Mouse (Mus musculus) MEL (cell line): ENCODE results near the gene Rbfox3. TPM values are rescaled to one million over a fixed set of nuclear protein-coding genes. Genes with fewer than 3 reads are reported as not detected.

Experiments used
- DNase-seq: peaks from one replicate; pipeline ENCODE4 v3.0.0; 2011; ENCODE audit warnings: low read depth, low spot score
- H3K27ac ChIP-seq: 2 replicates; pipeline ENCODE4 v1.5.1; 2012; ENCODE audit warnings: low read depth, mild to moderate bottlenecking, control low read depth, low read length, moderate library complexity; ENCODE audit not compliant: control insufficient read depth
- H3K27me3 ChIP-seq, 2 experiments: fragments of 150-350 bp in 1 of 2; sonication (generic) in 1 of 2; 2 replicates each; pipeline ENCODE4 v1.6.1; 2012; ENCODE audit warnings: low read length in 2 of 2, mild to moderate bottlenecking in 2 of 2, improper control_type of control experiment in 1 of 2, moderate library complexity in 1 of 2; ENCODE audit not compliant: insufficient read depth in 2 of 2, control insufficient read depth in 1 of 2
- H3K36me3 ChIP-seq, 2 experiments: 2 replicates each; pipeline ENCODE4 v1.6.1; 2012 to 2014; ENCODE audit warnings: low read length in 2 of 2, improper control_type of control experiment in 1 of 2, inconsistent platforms in 1 of 2, mild to moderate bottlenecking in 1 of 2; ENCODE audit not compliant: insufficient read depth in 2 of 2, control insufficient read depth in 1 of 2
- H3K4me1 ChIP-seq, 2 experiments: fragments of 150-350 bp in 1 of 2; sonication (generic) in 1 of 2; 2 replicates each; pipeline ENCODE4 v1.6.1; 2012; ENCODE audit warnings: low read length in 2 of 2, improper control_type of control experiment in 1 of 2, mild to moderate bottlenecking in 1 of 2; ENCODE audit not compliant: insufficient read depth in 2 of 2, control insufficient read depth in 1 of 2
- H3K4me3 ChIP-seq, 2 experiments: fragments of 150-350 bp in 1 of 2; sonication (generic) in 1 of 2; 2 replicates each; pipeline ENCODE4 v1.5.1; 2012; ENCODE audit warnings: low read depth in 2 of 2, low read length in 2 of 2, mild to moderate bottlenecking in 2 of 2, moderate library complexity in 2 of 2, control low read depth in 1 of 2, improper control_type of control experiment in 1 of 2; ENCODE audit not compliant: control insufficient read depth in 1 of 2, insufficient read depth in 1 of 2
- H3K79me2 ChIP-seq: 2 replicates; pipeline ENCODE4 v1.6.1; 2012; ENCODE audit warnings: mild to moderate bottlenecking, low read length, moderate library complexity; ENCODE audit not compliant: control insufficient read depth, poor library complexity, insufficient read depth
- H3K9ac ChIP-seq: 2 replicates; pipeline ENCODE4 v1.6.1; 2012; ENCODE audit warnings: low read depth, mild to moderate bottlenecking, control low read depth, low read length, moderate library complexity; ENCODE audit not compliant: control insufficient read depth, poor library complexity, severe bottlenecking
- H3K9me3 ChIP-seq: fragments of 150-350 bp; sonication (generic); replicated peaks from 2 replicates; pipeline ENCODE4 v1.6.1; 2012; ENCODE audit warnings: mild to moderate bottlenecking, low read length, improper control_type of control experiment, moderate library complexity; ENCODE audit not compliant: insufficient read depth
- CTCF ChIP-seq, 3 experiments: IDR thresholded peaks in 2 of 3; conservative IDR thresholded peaks in 1 of 3; 2 replicates each; pipeline ENCODE4 v1.5.1; 2011 to 2012; ENCODE audit warnings: low read length in 3 of 3, low read depth in 2 of 3, mild to moderate bottlenecking in 2 of 3, improper control_type of control experiment in 1 of 3, inconsistent platforms in 1 of 3, mixed read lengths in 1 of 3, moderate library complexity in 1 of 3; ENCODE audit not compliant: control insufficient read depth in 1 of 3, insufficient read depth in 1 of 3, poor library complexity in 1 of 3, severe bottlenecking in 1 of 3
- ELF1 ChIP-seq: IDR thresholded peaks from 2 replicates; pipeline ENCODE4 v1.6.1; 2014; ENCODE audit warnings: low read depth, mild to moderate bottlenecking, inconsistent platforms, low read length, improper control_type of control experiment, moderate library complexity
- EP300 ChIP-seq, 2 experiments: IDR thresholded peaks; 2 replicates each; pipeline ENCODE4 v1.6.1; 2011; ENCODE audit warnings: improper control_type of control experiment in 2 of 2, low read length in 2 of 2, low read depth in 1 of 2, mild to moderate bottlenecking in 1 of 2
- GATA1 ChIP-seq: IDR thresholded peaks from 2 replicates; pipeline ENCODE4 v1.6.1; 2011; ENCODE audit warnings: low read depth, low read length, improper control_type of control experiment
- JUND ChIP-seq: IDR thresholded peaks from 2 replicates; pipeline ENCODE4 v1.6.1; 2011; ENCODE audit warnings: low read depth, mild to moderate bottlenecking, improper control_type of control experiment, low read length
- MEF2A ChIP-seq: IDR thresholded peaks from 2 replicates; pipeline ENCODE4 v1.6.1; 2014; ENCODE audit warnings: low read depth, mild to moderate bottlenecking, inconsistent platforms, low read length, improper control_type of control experiment; ENCODE audit not compliant: poor library complexity, insufficient replicate concordance, severe bottlenecking; ENCODE audit errors: extremely low read depth
- MYB ChIP-seq: IDR thresholded peaks from 2 replicates; pipeline ENCODE4 v1.6.1; 2011; ENCODE audit warnings: mild to moderate bottlenecking, low read depth, low read length, improper control_type of control experiment
- NRF1 ChIP-seq: IDR thresholded peaks from 2 replicates; pipeline ENCODE4 v1.6.1; 2014; ENCODE audit warnings: low read depth, mild to moderate bottlenecking, inconsistent platforms, low read length, improper control_type of control experiment, moderate library complexity; ENCODE audit not compliant: poor library complexity, insufficient read depth, severe bottlenecking
- POLR2AphosphoS2 ChIP-seq: IDR thresholded peaks from 2 replicates; pipeline ENCODE4 v1.6.1; 2011; ENCODE audit warnings: low read length, improper control_type of control experiment
- RAD21 ChIP-seq: IDR thresholded peaks from 2 replicates; pipeline ENCODE4 v1.6.1; 2011; ENCODE audit warnings: mild to moderate bottlenecking, low read depth, low read length, improper control_type of control experiment
- TBP ChIP-seq: IDR thresholded peaks from 2 replicates; pipeline ENCODE4 v1.8.0; 2011; ENCODE audit warnings: low read depth, low read length, improper control_type of control experiment
- TCF12 ChIP-seq: IDR thresholded peaks from 2 replicates; pipeline ENCODE4 v1.6.1; 2014; ENCODE audit warnings: low read depth, mild to moderate bottlenecking, inconsistent platforms, low read length, improper control_type of control experiment, moderate library complexity
- USF2 ChIP-seq, 2 experiments: IDR thresholded peaks; 2 replicates each; pipeline ENCODE4 v1.6.1; 2011 to 2012; ENCODE audit warnings: improper control_type of control experiment in 2 of 2, low read length in 2 of 2, borderline replicate concordance in 1 of 2, inconsistent platforms in 1 of 2, low read depth in 1 of 2, mild to moderate bottlenecking in 1 of 2; ENCODE audit not compliant: insufficient read depth in 1 of 2
- ZKSCAN1 ChIP-seq: IDR thresholded peaks from 2 replicates; pipeline ENCODE4 v1.6.1; 2012; ENCODE audit warnings: low read depth, mild to moderate bottlenecking, inconsistent platforms, low read length, improper control_type of control experiment, moderate library complexity
- ZMIZ1 ChIP-seq: IDR thresholded peaks from 2 replicates; pipeline ENCODE4 v1.6.1; 2012; ENCODE audit warnings: low read depth, mild to moderate bottlenecking, inconsistent platforms, low read length, improper control_type of control experiment, moderate library complexity
- polyA plus RNA-seq, 2 experiments: library from polyadenylated mRNA; stranded (reverse) in 1 of 2; unstranded in 1 of 2; fragments of >175 nt in 1 of 2; fragments of >200 nt in 1 of 2; gene quantifications; 2 replicates each; pipeline versions ENCODE4 v1.2.1 to v1.2.4; 2012; ENCODE audit warnings: low replicate concordance in 2 of 2, low read depth in 1 of 2; ENCODE audit not compliant: insufficient read length in 2 of 2, insufficient read depth in 1 of 2, missing spikeins in 1 of 2
- total RNA-seq: library from RNA; depleted of rRNA; stranded (reverse); fragments of 300-350 nt; gene quantifications from 2 replicates; pipeline ENCODE4 v1.2.3, GENCODE M21; 2012

Rbfox3 gene
- total and polyA plus RNA-seq, 3 experiments = not detected

- Histone ChIP-seq H3K4me3 (no peak overlapping the region), H3K36me3 (no peaks in the 10 kb centered on the region), H3K79me2 (no peaks in the 10 kb centered on the region), H3K27ac (no peak overlapping the region), H3K9me3 (no peaks in the 10 kb centered on the region), H3K27me3 (no peaks in the 10 kb centered on the region), H3K4me1 (no peaks in the 10 kb centered on the region), H3K9ac (no peak overlapping the region)
- no peak for DNase-seq
- TF ChIP-seq NRF1 (no peak), MYB (no peak)
Observed at GRCm38 (mm10) chr11:118915888-118916287, 4.5 kb upstream of the Rbfox3 start.

GRCm38 (mm10) chr11:118912686-118913085 lies 1.3 kb upstream of the Rbfox3 start:
- Histone ChIP-seq H3K9ac (no peak overlapping the region), H3K27ac (no peak overlapping the region), H3K9me3 (no peaks in the 10 kb centered on the region), H3K4me1 (no peaks in the 10 kb centered on the region), H3K36me3 (no peaks in the 10 kb centered on the region), H3K4me3 (no peak overlapping the region), H3K27me3 (no peaks in the 10 kb centered on the region), H3K79me2 (no peaks in the 10 kb centered on the region)
- no peak for DNase-seq
- TF ChIP-seq CTCF (IDR thresholded peaks at IDR 0.05 in 2 of 3, conservative IDR thresholded peaks at IDR 0.05 in 1 of 3; ENCODE audit: control insufficient read depth in 1 of 3, insufficient read depth in 1 of 3, low read depth in 2 of 3, low read length in 3 of 3, poor library complexity in 1 of 3, severe bottlenecking in 1 of 3) (no peak), RAD21 (no peak), MEF2A (no peak)

- H3K9me3 ChIP-seq = no peaks in the 10 kb centered on the region
- DNase-seq = no peak
- H3K9ac ChIP-seq = no peak overlapping the region
- no peaks in the 10 kb centered on the region for H3K27me3 ChIP-seq
- TF ChIP-seq TCF12 (no peak), TBP (no peak), POLR2AphosphoS2 (no peak)
- H3K4me1 ChIP-seq = no peaks in the 10 kb centered on the region
- H3K27ac ChIP-seq = no peak overlapping the region
- no peaks in the 10 kb centered on the region for H3K79me2 ChIP-seq
- H3K36me3 ChIP-seq = no peaks in the 10 kb centered on the region
- H3K4me3 ChIP-seq = no peak overlapping the region
Observed at GRCm38 (mm10) chr11:118910756-118911155, 641 bp downstream of the Rbfox3 start.

- Histone ChIP-seq H3K4me1 (no peaks in the 10 kb centered on the region), H3K79me2 (no peaks in the 10 kb centered on the region), H3K9ac (no peak overlapping the region), H3K36me3 (no peaks in the 10 kb centered on the region), H3K27me3 (no peaks in the 10 kb centered on the region), H3K27ac (no peak overlapping the region), H3K9me3 (no peaks in the 10 kb centered on the region), H3K4me3 (no peak overlapping the region)
- no peak for DNase-seq
- no peak for TF ChIP-seq JUND
- TF ChIP-seq USF2 (IDR thresholded peaks at IDR 0.05; ENCODE audit: borderline replicate concordance in 1 of 2, insufficient read depth in 1 of 2, low read depth in 1 of 2, low read length in 2 of 2) = no peak
- no peak for TF ChIP-seq ELF1
- no peak for TF ChIP-seq ZMIZ1
- no peak for TF ChIP-seq MEF2A
- TF ChIP-seq ZKSCAN1 = no peak
- TF ChIP-seq GATA1 = no peak
- no peak for TF ChIP-seq EP300 (IDR thresholded peaks at IDR 0.05; ENCODE audit: low read depth in 1 of 2, low read length in 2 of 2)
Observed at GRCm38 (mm10) chr11:118909814-118910201, 1.6 kb downstream of the Rbfox3 start.
